Mouse (Mus musculus) liver, adult (tissue): Measurements from ENCODE around the gene Plppr3.

Source experiments
- GATA4 ChIP-seq: IDR thresholded peaks from 2 replicates; pipeline ENCODE4 v1.6.1; 2014; ENCODE audit warnings: mild to moderate bottlenecking, low read length; ENCODE audit not compliant: insufficient replicate concordance

The Plppr3 gene

DNA sequence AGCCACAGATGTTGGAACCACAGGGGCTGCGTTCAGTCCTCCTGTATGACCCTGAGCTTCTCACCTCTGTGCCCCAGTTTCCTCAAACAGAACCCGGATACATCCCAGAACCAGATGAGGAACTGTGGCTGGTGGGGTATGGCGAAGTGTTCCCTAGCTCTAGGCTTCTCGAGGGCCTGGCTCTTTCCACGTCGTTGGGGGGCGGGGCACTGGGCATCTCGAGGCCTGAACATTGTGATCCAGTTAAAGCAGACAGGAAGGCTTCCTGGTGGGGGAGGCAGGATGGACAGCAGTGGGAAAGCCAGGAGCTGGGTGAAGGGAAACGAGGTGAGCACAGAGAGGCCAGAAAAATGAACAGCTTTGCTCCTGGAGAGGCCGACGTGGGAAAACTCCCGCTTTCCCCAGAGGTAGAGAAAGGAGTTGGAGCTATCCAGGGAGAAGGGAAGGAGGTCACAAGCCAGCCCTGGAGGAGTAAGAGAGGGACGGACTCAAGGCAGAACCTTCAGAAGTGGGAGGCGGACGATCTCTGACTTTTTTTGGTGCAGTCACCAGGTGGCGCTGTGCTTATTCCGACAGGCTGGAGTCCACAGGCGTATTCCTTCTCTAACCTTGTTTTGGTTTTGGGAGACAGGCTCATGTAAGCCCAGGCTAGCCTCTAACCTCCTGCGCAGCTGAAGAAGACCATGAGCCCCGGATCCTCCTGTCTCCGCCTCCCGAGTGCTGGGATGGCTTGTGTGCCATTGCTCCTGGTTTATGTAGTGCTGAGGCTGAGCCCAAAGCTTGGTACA is 9.1 kb upstream of the Plppr3 start:
- TF ChIP-seq GATA4: no peak

DNA sequence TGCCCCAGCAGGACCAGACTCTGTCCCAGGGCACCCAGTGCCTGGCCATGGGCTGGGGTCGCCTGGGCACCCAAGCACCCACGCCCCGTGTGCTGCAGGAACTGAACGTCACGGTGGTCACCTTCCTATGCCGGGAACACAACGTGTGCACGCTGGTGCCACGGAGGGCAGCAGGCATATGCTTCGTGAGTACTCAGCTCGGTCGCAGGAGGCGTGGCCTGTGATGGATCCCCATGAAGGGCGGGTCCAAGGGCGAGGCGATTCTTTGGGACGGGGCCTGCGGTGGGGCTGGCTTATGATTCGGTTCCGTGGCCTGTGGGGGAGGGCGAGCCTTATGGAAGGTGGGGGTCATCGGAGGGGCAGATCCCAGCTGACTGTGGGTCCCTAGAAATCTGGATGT is 7.5 kb upstream of the Plppr3 start:
- no peak for TF ChIP-seq GATA4

DNA sequence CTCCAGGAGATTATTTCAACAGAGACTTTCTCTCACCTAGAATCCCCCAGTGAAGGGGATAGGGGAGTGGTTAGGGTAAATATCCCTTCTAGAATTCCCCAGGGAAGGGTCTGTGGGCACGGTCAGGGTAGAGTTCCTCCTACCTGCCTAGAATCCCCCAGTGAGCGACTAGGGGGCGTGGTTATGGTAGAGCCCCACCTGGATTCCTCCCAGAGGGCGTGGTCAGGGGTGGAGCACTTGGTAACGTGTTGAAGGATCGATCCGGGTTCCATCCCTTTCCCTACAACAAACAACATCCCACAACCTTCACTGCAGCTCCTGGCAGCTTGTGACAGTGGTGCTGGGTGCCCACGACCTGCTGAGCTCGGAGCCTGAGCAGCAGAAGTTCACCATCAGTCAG is 6.3 kb upstream of the Plppr3 start:
- TF ChIP-seq GATA4: no peak

DNA sequence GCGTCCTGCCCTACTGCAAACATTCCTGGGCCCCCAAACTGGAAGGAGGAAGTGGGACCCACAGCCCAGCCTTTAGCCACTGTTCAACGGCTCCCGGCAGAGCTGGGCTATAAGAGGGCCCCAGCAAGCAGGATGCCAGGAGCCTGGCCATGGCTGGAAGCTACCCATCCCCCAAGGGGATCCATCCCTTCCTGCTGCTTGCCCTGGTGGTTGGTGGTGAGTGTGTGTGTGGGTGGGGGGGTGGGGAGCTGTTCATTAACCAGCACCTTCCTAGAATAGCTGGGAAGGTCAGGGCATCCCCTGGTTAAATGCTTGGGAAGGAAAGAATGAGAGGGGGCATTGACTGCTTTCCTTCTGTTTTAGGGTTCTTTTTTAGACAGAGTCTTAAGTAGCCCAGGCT is 5.1 kb upstream of the Plppr3 start:
- no peak for TF ChIP-seq GATA4

DNA sequence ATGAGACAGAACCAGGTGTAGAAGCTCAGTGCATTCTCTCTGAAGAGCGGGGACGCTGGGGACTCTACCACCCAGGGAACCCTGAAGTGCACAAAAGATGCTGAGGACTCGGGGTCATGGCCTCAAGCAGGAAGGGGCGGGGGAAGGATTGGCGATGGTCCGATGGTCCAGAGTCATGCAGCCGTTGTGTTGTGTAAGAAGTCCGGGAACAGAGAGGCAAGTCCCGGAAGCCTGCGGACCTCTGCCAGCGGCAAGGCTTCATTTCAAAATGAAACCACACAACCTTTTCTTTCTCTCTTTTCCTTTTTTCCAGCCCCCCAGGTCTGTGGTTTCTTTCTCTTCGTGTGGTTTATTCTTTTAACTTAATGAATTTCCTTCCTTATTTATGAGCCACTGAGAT is 3.3 kb upstream of the Plppr3 start:
- TF ChIP-seq GATA4: no peak

DNA sequence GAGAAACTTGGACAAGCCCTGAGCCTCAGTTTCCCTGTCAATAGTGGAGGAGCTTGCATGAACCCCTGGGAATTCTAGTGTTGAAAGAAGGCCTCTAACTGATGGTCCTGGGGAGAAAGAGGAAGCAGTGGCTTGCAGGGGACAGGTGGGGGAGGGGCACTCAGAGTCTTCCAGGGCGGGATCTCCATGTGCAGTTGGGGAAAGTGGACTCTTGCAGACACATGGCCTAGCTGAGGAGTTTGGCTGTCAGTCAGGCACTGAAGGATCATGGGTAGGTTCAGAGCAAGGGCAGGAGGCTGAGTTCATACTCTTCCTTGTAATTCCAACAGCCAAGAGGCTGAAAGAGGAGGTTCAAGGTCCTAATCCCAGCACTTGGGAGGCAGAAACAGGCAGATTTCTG is 2.7 kb upstream of the Plppr3 start:
- TF ChIP-seq GATA4: no peak

DNA sequence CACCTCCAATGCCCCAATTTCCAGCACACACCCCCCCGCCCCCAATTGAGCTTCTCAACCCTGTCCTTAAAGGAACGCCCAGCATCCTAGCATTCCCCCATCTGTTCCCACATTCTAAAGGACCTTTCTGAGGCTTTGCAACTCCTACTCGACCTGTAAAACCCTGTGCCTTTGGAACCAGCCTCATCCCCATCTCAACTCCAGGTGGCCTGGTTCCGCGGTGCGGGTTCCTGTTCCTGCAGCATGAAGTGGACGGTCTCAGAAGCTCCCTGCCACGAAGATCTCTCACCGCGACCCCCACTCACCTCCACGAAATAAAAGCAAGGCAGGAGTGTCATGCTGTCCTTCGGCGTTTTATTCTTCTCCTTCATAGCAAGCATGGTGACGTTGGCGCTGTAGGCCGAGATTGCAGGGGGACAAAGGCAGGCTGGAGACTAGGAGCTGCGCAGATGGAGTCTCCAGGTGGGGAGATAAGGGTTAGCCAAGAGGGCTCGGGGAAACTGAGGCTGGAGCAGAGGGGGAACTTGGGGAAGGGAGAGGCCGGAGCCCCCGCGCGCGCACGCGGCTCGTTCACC is 632 bp downstream of the Plppr3 start:
- no peak for TF ChIP-seq GATA4

DNA sequence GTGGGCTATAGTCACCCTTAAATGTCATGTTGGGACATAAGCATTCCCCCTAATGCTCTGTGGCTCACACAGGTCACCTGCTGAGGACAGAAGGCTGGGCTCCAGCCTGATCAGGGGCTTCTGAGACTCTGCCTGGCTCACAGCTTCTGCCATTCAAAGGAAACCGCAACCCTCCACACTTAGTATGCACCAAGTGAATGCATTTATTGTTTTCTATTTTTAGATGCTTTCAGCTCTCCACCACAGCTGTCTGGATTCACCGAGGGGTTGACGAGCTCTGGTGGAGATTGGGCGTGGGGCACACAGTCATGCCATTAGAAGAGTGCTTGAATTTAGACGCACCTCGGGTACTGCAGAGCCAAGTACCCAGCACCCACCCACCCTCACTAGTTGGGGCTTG is 1.1 kb downstream of the Plppr3 start:
- no peak for TF ChIP-seq GATA4

DNA sequence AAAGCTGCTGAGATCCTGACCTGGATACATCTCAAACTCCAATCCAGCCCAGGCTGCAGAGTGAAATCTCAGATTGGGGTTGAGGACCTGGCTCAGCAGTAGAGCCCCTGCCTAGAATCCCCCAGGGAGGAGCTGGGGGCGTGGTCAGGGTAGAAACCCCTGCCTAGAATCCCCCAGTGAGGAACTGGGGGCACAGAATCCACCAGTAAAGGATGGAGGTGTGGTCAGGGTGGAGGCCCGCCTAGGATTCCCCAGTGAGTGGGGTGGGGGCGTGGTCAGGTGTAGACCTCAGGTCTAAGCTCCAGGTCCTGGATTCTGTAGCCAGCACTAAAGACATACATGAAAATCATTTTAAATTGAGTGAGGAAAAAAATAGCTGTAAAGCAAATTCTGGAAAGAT is 1.6 kb downstream of the Plppr3 start:
- no peak for TF ChIP-seq GATA4

DNA sequence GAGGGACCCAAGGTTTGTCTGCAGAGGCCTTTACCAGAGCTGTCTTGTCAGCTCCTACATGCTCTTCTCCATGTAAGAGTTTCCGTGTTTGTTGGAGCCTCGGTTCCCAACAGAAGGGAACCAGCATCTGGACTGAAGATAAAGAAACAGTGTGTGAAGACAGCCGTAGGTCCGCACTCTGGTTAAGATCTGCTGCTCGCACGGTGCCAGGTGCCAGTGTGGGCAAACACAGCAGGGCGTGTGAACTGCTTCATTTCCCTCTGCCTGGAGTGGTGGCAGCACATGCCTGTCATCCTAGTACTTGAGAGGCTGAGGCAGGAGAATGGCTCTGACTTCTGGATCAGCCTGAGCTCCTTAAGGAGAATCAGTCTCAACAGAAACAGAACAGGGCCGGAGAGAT is 2.6 kb downstream of the Plppr3 start:
- no peak for TF ChIP-seq GATA4

DNA sequence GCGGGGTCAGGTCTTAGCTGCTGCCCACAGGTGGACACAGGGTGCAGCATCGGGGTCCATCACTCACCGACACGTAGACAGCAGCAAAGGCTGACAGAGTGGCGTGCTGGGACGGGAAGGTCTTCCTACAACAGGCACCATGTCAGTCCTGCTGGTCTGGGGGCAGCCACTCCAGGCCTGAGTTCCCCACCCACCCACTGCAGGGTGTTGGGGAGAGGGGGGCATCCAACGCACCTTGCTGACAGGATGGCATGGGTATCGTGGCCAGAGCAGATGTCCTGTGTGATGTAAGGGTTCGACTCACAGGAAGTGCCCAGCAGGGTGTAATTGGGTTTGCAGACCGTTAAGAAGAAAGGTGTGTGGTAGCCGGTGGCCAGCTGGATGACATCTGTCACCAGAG is 7.8 kb downstream of the Plppr3 start:
- no peak for TF ChIP-seq GATA4

DNA sequence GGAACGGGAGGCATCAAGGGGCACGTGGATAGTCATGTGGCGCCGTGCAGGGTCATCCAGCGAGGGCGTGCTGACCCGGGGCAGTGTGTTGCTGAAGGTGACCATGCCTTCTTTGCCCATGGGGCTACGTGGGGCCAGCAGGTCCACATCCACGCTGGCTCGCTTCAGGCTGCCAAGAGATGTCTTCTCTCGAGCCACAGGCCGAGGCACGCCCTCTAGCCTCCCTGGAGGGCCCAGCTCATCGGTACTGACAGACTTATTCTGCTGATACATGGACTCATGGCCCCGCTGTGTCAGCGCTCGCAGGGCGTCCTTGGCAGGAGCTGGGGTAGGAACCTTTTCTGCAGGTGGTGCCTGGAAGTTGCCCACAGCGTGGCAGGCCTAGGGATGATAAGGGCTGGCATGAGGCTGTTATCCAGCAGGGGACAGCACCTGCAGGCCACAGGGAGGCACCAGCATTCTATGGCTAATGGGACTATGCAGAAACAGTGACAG is 8.6 kb downstream of the Plppr3 start:
- no peak for TF ChIP-seq GATA4

DNA sequence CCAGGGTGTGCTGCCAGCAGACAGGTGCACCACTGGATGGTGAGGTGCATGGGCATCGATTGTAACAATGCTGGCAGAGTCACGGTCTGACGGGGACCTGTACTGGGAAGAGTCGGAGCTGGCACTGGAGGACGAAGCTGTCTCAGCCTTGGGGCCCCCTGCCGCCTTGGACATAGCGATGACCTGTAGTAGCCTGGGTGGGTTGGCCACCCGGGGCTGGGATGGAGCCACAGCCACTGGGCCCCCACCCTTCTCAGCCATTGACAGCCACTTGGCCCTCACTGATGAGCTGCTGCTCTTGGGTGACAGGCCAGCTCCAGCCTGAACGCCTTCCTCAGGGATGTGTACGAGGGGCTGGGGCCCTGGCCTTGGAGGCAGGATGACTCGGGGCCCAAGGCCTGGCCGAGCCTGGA is 9.2 kb downstream of the Plppr3 start:
- no peak for TF ChIP-seq GATA4

DNA sequence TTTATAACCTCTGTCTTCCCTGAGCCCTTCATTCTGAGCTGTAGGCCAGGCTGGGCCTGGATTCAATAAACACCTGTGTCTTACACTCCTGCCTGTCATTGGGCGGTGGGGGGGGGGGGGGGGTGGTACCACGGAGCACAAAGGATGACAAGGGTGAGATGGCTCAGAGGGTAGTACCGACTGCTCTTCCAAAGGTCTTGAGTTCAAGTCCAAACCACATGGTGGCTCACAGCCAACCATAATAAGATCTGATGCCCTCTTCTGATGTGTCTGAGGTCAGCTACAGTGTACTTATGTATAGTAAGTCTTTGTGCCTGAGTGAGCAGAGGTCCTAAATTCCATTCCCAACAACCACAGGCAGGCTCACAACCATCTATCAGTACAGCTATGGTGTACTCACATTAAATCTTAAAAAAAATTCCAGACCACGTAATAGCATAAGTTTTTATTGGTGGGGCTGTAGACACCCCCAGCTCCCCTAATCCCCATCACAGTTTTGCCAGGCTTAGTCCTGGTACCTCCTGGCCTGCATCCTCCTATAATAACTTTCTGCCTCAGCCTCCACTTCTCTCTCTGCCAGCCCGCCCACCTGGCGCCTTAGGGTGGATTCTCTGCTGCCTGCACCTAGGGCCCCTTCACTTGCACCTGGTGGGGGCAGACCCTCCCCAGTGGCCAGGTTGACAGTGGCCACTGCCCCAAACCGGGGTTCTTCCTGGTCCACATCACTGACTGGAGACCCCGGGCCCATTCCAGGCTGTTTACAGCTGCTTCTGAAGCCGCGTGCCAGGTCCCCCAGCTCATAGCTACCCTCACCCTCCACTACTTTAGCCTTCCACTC is 9.9 kb downstream of the Plppr3 start:
- no peak for TF ChIP-seq GATA4

DNA sequence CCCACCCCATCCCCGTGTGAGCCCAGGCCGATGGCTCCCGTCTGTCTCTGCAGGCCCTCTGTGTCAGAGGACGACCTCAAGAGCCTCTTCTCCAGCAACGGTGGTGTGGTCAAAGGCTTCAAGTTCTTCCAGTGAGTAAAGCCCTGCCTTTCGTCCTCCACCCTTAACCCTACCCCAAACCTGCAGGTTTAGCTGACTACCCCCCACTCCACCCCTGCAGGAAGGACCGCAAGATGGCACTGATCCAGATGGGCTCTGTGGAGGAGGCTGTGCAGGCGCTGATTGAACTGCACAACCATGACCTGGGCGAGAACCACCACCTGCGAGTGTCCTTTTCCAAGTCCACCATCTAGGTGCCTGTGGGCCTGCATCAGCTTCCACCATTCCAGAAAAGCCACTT is 11.5 kb downstream of the Plppr3 start:
- no peak for TF ChIP-seq GATA4
